ENCODE assay signal across 20 mouse cellular contexts in the genomic region with DNA sequence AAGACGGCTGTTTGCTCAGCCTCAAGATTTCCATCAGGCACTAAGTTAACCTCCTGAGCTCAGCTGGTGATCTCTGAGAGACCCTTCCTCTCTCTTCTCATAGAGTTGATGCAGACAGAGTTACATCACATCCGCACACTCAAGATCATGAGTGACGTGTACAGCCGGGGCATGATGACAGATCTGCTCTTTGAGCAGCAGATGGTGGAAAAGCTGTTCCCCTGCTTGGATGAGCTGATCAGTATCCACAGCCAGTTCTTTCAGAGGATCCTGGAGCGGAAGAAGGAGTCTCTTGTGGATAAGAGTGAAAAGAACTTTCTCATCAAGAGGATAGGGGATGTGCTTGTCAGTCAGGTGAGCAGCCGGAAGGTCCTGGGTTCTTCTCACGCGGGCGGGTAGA.
DNase-seq lines count a peak whose midpoint lies in the region; ATAC-seq lines count a peak whose summit lies in the region.
"Had no signal": no experiment of that assay in that cellular context is flagged by ENCODE, and none has a peak within 500 bp of the region (broad histone marks: within the 10 kb centered on the region; RNA-seq: fewer than 3 reads in every experiment).

No protein-coding gene starts in this region.

- no peaks in the 10 kb centered on the region for H3K4me1 ChIP-seq in midbrain, embryonic 11.5 days (ENCODE audit: control insufficient read depth, insufficient read depth, low read length)
- no peaks in the 10 kb centered on the region for H3K4me1 ChIP-seq in midbrain, embryonic 14.5 days (ENCODE audit: control insufficient read depth, insufficient read depth, low read length)
- H3K4me1 ChIP-seq: embryonic facial prominence, embryonic 10.5 days had no signal

- no peak overlapping the region for H3K9ac ChIP-seq in midbrain, embryonic 11.5 days (ENCODE audit: low read length)
- no peak overlapping the region for H3K9ac ChIP-seq in midbrain, embryonic 14.5 days (replicated peaks; ENCODE audit: low read length)
- H3K9ac ChIP-seq: heart, embryonic 15.5 days; hindbrain, embryonic 14.5 days had no signal

- H3K27ac ChIP-seq in midbrain, embryonic 11.5 days (ENCODE audit: low read depth, low read length), result no peak overlapping the region
- no peak overlapping the region for H3K27ac ChIP-seq in midbrain, embryonic 14.5 days (replicated peaks; ENCODE audit: low read depth, low read length)
- H3K27ac ChIP-seq: embryonic facial prominence, embryonic 10.5 days; heart, adult 2 months; heart, embryonic 15.5 days; hindbrain, embryonic 14.5 days had no signal

- H3K27me3 ChIP-seq in midbrain, embryonic 11.5 days (ENCODE audit: control insufficient read depth, insufficient read depth, low read length), result no peaks in the 10 kb centered on the region
- no peaks in the 10 kb centered on the region for H3K27me3 ChIP-seq in midbrain, embryonic 14.5 days (ENCODE audit: control insufficient read depth, insufficient read depth, low read length)
- H3K27me3 ChIP-seq: heart, embryonic 15.5 days had no signal

- no peak overlapping the region for H3K4me3 ChIP-seq in midbrain, embryonic 11.5 days (ENCODE audit: low read depth, low read length)
- H3K4me3 ChIP-seq in midbrain, embryonic 14.5 days (replicated peaks; ENCODE audit: low read depth, low read length), result no peak overlapping the region
- H3K4me3 ChIP-seq: embryonic facial prominence, embryonic 10.5 days; heart, adult 2 months; heart, embryonic 15.5 days had no signal

- no peaks in the 10 kb centered on the region for H3K9me3 ChIP-seq in midbrain, embryonic 11.5 days (ENCODE audit: control insufficient read depth, low read length)
- no peaks in the 10 kb centered on the region for H3K9me3 ChIP-seq in midbrain, embryonic 14.5 days (ENCODE audit: control insufficient read depth, low read length)
- H3K9me3 ChIP-seq: embryonic facial prominence, embryonic 10.5 days; heart, embryonic 15.5 days had no signal

- H3K36me3 ChIP-seq in midbrain, embryonic 11.5 days (ENCODE audit: control insufficient read depth, insufficient read depth, low read length), result 0 out of 2 replicates have a peak, but pooled peaks cover 7% of the 10 kb centered on the region
- H3K36me3 ChIP-seq in midbrain, embryonic 14.5 days (ENCODE audit: control insufficient read depth, insufficient read depth, low read length), result peaks cover 36% of the 10 kb centered on the region

- H3K4me2 ChIP-seq in midbrain, embryonic 11.5 days, result no peak overlapping the region
- no peak overlapping the region for H3K4me2 ChIP-seq in midbrain, embryonic 14.5 days (ENCODE audit: low read length)
- H3K4me2 ChIP-seq: heart, embryonic 11.5 days; heart, embryonic 15.5 days; hindbrain, embryonic 14.5 days had no signal

- 95% methylated on average over 9 of the region's 9 CpGs for WGBS in midbrain, embryonic 11.5 days
- 95% methylated on average over 9 of the region's 9 CpGs for WGBS in midbrain, embryonic 14.5 days

- 0 out of 2 replicates have a peak, but pooled peaks have one; percentile 27 for ATAC-seq in frontal cortex, adult (ENCODE audit: low TSS enrichment)
- no peak for ATAC-seq in midbrain, embryonic 11.5 days (ENCODE audit: low FRiP score)
- no peak for ATAC-seq in midbrain, embryonic 14.5 days (ENCODE audit: low FRiP score, low TSS enrichment)
- peak; percentile 23; the same call in 1 of the 2 replicates for ATAC-seq in granulocyte monocyte progenitor cell, adult 5-6 weeks (replicated peaks; ENCODE audit: poor library complexity, severe bottlenecking)
- ATAC-seq: forebrain, embryonic 16.5 days had no signal

- DNase-seq in frontal cortex, adult 2 months (ENCODE audit: extremely low spot score in 1 of 2, low spot score in 1 of 2), result no peak
- DNase-seq in midbrain, embryonic 11.5 days (ENCODE audit: low spot score, missing footprints), result peak; percentile 14
- DNase-seq in midbrain, embryonic 14.5 days, result no peak
- DNase-seq in layer of hippocampus, postnatal 14 days (ENCODE audit: low spot score in 2 of 2), result peak; percentile 38 to 61
- DNase-seq in natural killer cell, adult 2 months (ENCODE audit: low spot score in 2 of 2), result no peak
- no peak for DNase-seq in cerebellum, postnatal 4 days (ENCODE audit: low spot score in 2 of 2)
- DNase-seq: adrenal gland, adult 2 months; adrenal gland, postnatal 25 days; cerebellum, adult 11 months; cerebellum, adult 8-10 months; cerebellum, postnatal 36 days; heart, adult 2 months; heart, postnatal 14 days had no signal

Comparison
In these comparisons a context has a peak if more than half of its experiments do, and no peak if none do; other contexts are left out.
1. DNase-seq: peak in midbrain, embryonic 11.5 days (single experiment) and layer of hippocampus, postnatal 14 days (2 of 2); none in frontal cortex, adult 2 months (0 of 2), midbrain, embryonic 14.5 days (single experiment), natural killer cell, adult 2 months (0 of 2) and cerebellum, postnatal 4 days (0 of 2).
2. ATAC-seq: peak in frontal cortex, adult (single experiment) and granulocyte monocyte progenitor cell, adult 5-6 weeks (single experiment); none in midbrain, embryonic 11.5 days (single experiment) and midbrain, embryonic 14.5 days (single experiment).